Mouse (Mus musculus) kidney, embryonic 15.5 days (tissue): Measurements from ENCODE around the gene Scaf1. TPM values are rescaled to one million over a fixed set of nuclear protein-coding genes. Genes with fewer than 3 reads are reported as not detected.

Experiments used
- ATAC-seq: fragments of 200-750 bp; cut with Nextera tagmentation; replicated peaks from 2 replicates; pipeline ENCODE4 v1.8.0; 2017; ENCODE audit warnings: moderate TSS enrichment; ENCODE audit not compliant: low FRiP score
- H3K27ac ChIP-seq: fragments of 300-500 bp; sonication (generic); 2 replicates; pipeline ENCODE4 v1.5.1; 2015; ENCODE audit warnings: mild to moderate bottlenecking, inconsistent platforms
- H3K27me3 ChIP-seq: fragments of 300-500 bp; sonication (generic); 2 replicates; pipeline ENCODE4 v1.6.1; 2015; ENCODE audit warnings: inconsistent platforms
- H3K36me3 ChIP-seq: fragments of 300-500 bp; sonication (generic); 2 replicates; pipeline ENCODE4 v1.6.1; 2015; ENCODE audit warnings: inconsistent platforms
- H3K4me1 ChIP-seq: fragments of 300-500 bp; sonication (generic); 2 replicates; pipeline ENCODE4 v1.6.1; 2015; ENCODE audit warnings: inconsistent platforms
- H3K4me2 ChIP-seq: fragments of 300-500 bp; sonication (generic); 2 replicates; pipeline ENCODE4 v1.6.1; 2015; ENCODE audit warnings: moderate library complexity, mild to moderate bottlenecking, inconsistent platforms
- H3K4me3 ChIP-seq: fragments of 300-500 bp; sonication (generic); replicated peaks from 2 replicates; pipeline ENCODE4 v1.5.1; 2015; ENCODE audit warnings: mild to moderate bottlenecking, inconsistent platforms
- H3K9ac ChIP-seq: fragments of 300-500 bp; sonication (generic); 2 replicates; pipeline ENCODE4 v1.6.1; 2015; ENCODE audit warnings: mild to moderate bottlenecking, inconsistent platforms
- H3K9me3 ChIP-seq: fragments of 300-500 bp; sonication (generic); replicated peaks from 2 replicates; pipeline ENCODE4 v1.6.1; 2016; ENCODE audit warnings: inconsistent platforms
- WGBS: fragments of 180-500 bp; shearing (Covaris S2); methylation state at CpG from one replicate; pipeline ENCODE4 v1.1.7; 2015; ENCODE audit warnings: mixed read lengths; 5-methylcytosine and 5-hydroxymethylcytosine counted together
- polyA plus RNA-seq: library from polyadenylated mRNA; unstranded; fragments of >200 nt; fragmentation: Nextera tagmentation; extraction: Ambion mirVana; gene quantifications from 2 replicates; pipeline ENCODE4 v1.2.1, GENCODE M21; 2015

The Scaf1 gene
- polyA plus RNA-seq, 1 experiment from 2014 or later = 40.1 TPM

DNA sequence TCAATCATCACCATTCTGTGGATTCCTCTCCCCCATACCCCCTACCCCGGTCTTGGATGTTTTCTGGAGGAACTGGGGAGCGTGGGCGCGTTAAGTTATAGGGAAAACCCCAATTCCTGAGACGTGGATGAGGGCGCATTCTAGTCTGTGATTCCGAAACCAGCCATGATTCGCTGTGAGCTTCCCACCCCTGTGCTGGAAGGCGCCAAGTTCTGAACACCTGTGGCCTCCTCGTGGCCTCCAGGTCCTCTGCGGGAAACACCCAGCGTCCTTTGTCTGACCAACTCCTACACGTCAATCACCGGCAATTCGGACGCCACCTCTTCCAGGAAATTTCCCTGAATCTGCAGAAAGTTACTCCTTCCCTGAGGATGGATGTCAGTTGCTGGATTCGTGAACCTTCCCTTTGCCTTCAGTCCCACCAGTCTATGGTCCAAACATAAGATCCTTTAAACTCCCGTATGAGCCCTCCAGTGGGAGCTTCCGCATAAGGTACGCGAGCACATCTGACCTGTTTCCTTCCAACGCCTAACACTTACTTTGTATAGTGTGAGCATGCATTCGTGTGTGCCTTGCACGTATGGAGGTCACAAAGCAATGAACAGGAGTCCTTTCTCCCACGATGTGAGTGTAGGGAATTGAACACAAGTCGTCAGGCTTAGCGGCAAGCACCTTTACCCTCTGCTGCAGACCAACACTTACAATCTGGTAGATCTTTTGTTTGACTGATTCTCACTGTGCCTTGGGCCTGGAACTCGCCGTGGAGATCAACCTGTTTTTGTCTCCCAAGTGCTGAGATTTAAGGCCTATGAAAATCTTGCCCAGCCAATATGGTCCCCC is 29.1 kb downstream of the Scaf1 start:
- peaks cover 45% of the 10 kb centered on the region for H3K36me3 ChIP-seq
- WGBS = under 1% methylated on average over 29 of the region's 29 CpGs
- H3K4me3 ChIP-seq = peak overlapping the region; percentile 97

DNA sequence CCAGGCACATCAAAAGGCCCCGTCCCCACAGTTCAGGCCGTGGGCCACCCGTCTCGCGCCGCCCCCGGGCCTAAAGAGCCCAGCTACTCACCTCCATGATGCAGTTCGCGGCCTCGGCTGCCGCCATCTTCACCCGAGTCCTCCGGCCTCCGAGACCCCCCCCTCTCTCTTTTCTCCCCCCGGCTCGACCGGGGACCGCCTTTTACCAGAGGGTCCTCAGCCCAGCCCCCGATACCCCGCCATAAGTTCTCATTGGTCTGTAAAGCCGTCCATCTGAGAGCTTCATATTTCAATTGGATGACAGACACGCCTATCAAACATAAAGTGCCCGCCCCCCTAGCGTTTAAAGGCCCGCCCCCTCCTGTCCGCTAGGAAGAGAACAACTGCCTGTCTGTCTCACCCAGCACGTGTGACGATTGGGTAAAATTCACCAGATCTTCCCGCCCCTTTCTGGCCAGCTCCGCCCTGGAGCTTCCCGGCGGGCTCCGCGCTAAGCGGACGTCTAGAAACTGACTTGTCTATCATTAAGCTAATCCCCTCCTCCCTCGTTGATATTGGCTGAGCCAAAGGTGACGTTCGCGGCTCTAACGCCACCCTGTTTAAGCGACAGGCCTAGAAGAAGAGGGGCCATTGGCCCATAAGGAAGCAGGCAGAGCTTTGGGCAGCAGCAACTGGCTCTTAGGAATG is 29.8 kb downstream of the Scaf1 start, which contains the start of gene Prmt1:
Prmt1 (minus strand) TSS at position 377 of the 687 bp plus-strand sequence.
- no peaks in the 10 kb centered on the region for H3K9me3 ChIP-seq
- H3K9ac ChIP-seq = peak within 1 kb of the TSS; percentile 97
- peak within 1 kb of the TSS; percentile 97 for H3K27ac ChIP-seq
- peak; percentile 97 for ATAC-seq
- H3K4me1 ChIP-seq = peaks cover 44% of the 10 kb centered on the region
- peaks cover 45% of the 10 kb centered on the region for H3K36me3 ChIP-seq
- H3K4me3 ChIP-seq = peak within 1 kb of the TSS; percentile 97
- no peaks in the 10 kb centered on the region for H3K27me3 ChIP-seq
- under 1% methylated on average over 41 of the region's 42 CpGs for WGBS
- H3K4me2 ChIP-seq = peak within 1 kb of the TSS; percentile 72

More for the DNA sequence above, 29.1 kb downstream of the Scaf1 start:
- Histone ChIP-seq H3K9me3 (no peaks in the 10 kb centered on the region), H3K27me3 (no peaks in the 10 kb centered on the region), H3K4me1 (peaks cover 44% of the 10 kb centered on the region), H3K27ac (peak overlapping the region; percentile 96), H3K4me2 (peak overlapping the region; percentile 72), H3K9ac (peak overlapping the region; percentile 85)
- ATAC-seq = peak; percentile 19

DNA sequence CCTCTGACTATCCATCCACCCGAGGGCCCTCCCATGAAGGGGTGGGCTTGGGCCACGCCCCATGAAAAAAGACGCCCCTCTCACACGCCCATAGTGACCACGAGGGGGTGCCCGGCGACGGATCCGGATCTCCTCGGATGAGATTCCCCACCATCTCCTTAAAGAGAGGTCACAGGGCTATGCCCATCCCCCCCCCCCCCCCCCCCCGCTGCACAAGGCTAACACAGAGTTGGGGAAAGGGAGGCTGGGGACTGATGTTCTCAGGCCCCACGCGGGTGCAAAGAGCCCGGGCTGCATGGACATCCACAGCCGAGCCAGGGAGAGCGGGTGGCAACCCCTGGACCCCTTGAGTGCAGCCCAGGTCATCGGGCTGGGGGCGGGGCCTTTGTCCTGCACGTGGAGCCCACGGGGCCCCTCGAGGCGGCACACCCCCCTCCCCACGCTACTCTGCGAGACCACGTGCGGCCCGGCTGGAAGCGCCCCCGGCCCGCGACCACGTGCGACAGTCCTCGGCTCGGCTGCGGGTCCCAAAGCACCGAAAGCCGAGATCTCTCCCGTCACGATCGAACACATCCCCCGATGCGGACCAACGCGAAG is 30.5 kb downstream of the Scaf1 start:
- Histone ChIP-seq H3K27ac (peak overlapping the region; percentile 97), H3K4me1 (peaks cover 42% of the 10 kb centered on the region), H3K36me3 (peaks cover 46% of the 10 kb centered on the region), H3K27me3 (no peaks in the 10 kb centered on the region), H3K9me3 (no peaks in the 10 kb centered on the region), H3K9ac (peak overlapping the region; percentile 97), H3K4me3 (peak overlapping the region; percentile 97), H3K4me2 (peak overlapping the region; percentile 67)
- peak; percentile 1; the same call in 1 of the 2 replicates for ATAC-seq
- WGBS = under 1% methylated on average over 44 of the region's 45 CpGs

DNA sequence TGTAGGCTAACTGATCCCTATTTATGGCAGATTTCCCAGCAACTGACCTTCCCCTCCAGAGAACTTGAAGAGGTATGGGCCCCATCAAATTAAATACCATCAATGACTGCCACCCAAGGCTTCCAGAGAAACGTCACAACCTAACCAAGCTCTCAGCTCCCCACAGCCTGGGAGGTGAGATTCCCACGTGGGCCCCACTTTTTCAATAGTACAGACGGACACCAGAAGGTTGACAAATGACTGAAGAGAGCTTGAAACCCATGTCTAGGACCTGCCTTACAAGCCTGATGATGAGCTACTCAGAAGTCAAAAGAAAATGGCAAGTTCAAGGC is 31.4 kb downstream of the Scaf1 start:
- no peaks in the 10 kb centered on the region for H3K9me3 ChIP-seq
- WGBS = 37% methylated on average over 3 of the region's 3 CpGs
- no peaks in the 10 kb centered on the region for H3K27me3 ChIP-seq
- peaks cover 42% of the 10 kb centered on the region for H3K4me1 ChIP-seq
- ATAC-seq = no peak
- peak overlapping the region; percentile 97 for H3K27ac ChIP-seq
- peaks cover 48% of the 10 kb centered on the region for H3K36me3 ChIP-seq
- H3K4me2 ChIP-seq = peak overlapping the region; percentile 67
- H3K4me3 ChIP-seq = peak overlapping the region; percentile 97
- H3K9ac ChIP-seq = peak overlapping the region; percentile 97; the same call in 1 of the 2 replicates

DNA sequence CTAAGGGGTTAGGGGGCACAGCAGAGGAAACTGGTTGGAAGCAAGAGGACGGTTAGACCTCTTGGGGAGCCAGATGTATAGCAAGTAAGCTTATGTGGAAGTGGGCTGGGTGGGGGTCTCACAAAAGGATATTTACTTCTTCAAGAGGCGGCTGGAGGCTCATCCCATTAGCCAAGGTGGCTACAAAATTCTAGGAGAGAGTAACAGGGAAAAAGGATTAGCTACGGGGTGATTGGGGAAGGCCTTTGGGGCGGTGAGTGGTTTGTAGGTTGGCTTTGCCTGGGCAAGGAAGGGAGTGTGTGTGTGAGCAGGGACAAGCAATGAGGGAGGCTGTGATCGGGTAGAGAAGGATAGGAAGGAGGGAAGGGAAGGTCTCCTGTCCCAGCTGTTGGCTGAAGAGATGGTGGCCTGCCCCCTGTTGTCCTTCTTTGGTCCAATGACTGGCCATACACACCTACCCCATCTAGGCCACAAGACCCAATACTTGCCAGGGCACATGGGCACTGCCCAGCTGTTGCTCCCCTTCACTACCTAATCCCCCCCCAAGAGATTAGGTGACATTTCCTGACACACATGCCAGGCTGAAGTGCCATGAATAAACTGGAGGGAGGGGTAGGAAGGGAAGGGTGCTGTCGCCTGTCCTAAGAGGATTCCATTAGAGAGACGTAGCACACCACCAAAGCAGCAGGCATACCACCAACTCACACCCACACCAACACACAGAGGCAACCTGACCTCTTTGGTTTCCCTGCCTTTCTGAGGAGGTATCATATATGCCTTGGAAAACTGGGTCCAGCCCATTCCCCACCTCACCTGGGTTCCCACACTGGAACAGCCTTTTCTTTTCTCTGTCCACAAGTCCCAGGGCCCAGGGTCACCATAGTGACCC is 32.0 kb downstream of the Scaf1 start:
- Histone ChIP-seq H3K27me3 (no peaks in the 10 kb centered on the region), H3K4me1 (peaks cover 40% of the 10 kb centered on the region), H3K9me3 (no peaks in the 10 kb centered on the region), H3K27ac (peak overlapping the region; percentile 97), H3K36me3 (peaks cover 48% of the 10 kb centered on the region), H3K4me3 (peak overlapping the region; percentile 97), H3K4me2 (peak overlapping the region; percentile 67), H3K9ac (peak overlapping the region; percentile 97; the same call in 1 of the 2 replicates)
- ATAC-seq = no peak
- WGBS = 61% methylated on average over 7 of the region's 7 CpGs

DNA sequence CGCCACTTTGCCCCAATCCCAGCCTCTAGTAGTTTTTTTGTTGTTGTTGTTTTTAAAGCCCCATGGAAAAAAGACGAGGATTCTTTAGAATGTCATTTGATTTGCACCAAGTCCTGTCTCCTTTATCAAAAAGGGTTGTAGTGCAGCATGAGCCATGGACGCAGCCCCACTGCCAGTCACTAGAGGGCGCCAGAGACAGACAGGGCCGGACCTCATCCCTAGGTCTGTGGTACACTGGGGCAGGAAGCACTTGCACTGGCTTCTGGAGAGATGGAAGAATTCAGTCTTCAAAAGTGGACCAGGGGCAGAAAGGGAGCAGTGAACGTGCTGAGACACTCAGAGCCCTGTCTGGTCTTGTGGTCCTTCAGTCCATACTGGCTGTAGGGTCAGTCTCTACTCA is 33.1 kb downstream of the Scaf1 start:
- no peak overlapping the region for H3K9ac ChIP-seq
- 0 out of 2 replicates have a peak overlapping the region, but pooled peaks have one; percentile 8 for H3K4me3 ChIP-seq
- peaks cover 57% of the 10 kb centered on the region for H3K36me3 ChIP-seq
- H3K27me3 ChIP-seq = no peaks in the 10 kb centered on the region
- no peak for ATAC-seq
- WGBS = 38% methylated on average over 6 of the region's 6 CpGs
- H3K9me3 ChIP-seq = no peaks in the 10 kb centered on the region
- H3K4me1 ChIP-seq = peaks cover 31% of the 10 kb centered on the region
- peak overlapping the region; percentile 67; the same call in 1 of the 2 replicates for H3K4me2 ChIP-seq
- peak overlapping the region; percentile 97 for H3K27ac ChIP-seq

DNA sequence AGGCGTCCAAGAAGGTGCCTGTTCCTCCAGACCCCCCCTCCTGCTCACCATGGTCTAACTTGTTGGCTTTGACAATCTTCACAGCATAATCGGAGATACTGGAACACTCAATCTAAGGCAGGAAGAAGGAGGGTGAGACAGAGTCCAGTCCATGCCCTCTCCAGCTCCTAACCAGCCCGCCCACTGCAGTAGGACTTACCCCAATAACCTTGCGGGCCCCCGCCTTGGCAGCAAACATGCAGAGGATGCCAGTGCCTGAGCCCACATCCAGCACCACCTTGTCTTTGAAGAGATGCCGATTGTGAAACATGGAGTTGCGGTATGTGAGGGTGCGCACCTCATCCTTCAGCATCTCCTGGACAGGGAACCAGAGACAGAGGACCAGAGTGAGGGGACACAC is 34.6 kb downstream of the Scaf1 start:
- no peak for ATAC-seq
- Histone ChIP-seq H3K27ac (no peak overlapping the region), H3K4me3 (no peak overlapping the region), H3K4me2 (no peak overlapping the region), H3K9me3 (no peaks in the 10 kb centered on the region), H3K27me3 (no peaks in the 10 kb centered on the region), H3K36me3 (peaks cover 72% of the 10 kb centered on the region), H3K4me1 (peaks cover 24% of the 10 kb centered on the region), H3K9ac (no peak overlapping the region)
- WGBS = 95% methylated on average over 8 of the region's 8 CpGs

DNA sequence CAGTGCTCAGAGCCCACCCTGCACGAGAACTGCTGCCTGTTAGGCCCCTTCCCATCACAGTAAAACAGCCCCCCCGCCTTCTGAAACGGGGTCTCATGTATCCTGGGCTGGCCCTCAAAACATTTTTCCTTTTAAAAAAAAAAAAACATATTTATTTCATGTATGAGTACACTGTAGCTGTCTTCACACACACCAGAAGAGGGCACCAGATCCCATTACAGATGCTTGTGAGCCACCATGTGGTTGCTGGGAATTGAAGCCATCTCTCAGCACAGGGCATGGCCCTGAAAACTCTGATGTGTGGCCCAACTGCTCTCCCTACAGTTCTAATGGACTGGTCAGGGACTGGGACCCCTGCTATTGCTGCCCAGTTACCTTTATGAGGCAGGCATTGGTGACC is 37.9 kb downstream of the Scaf1 start:
- Histone ChIP-seq H3K27ac (no peak overlapping the region), H3K4me3 (no peak overlapping the region), H3K36me3 (peaks cover 81% of the 10 kb centered on the region), H3K9ac (no peak overlapping the region), H3K9me3 (no peaks in the 10 kb centered on the region), H3K4me2 (no peak overlapping the region), H3K4me1 (peaks cover 22% of the 10 kb centered on the region), H3K27me3 (no peaks in the 10 kb centered on the region)
- WGBS = 85% methylated on average over 3 of the region's 3 CpGs
- ATAC-seq = no peak

DNA sequence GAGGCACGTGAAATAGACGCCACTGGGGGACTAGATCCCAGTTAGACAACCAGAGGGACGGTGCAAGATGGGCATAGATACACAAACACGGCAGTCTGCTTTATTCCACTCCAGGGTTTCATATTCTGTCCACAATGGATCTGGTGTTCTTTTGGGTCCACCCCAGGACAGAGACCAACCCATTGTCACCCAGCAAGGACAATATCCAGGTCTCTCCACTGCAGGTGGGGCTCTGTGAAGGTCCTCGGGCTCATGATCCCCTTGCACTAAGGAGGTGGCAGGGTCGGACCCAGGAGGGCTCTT is 41.1 kb downstream of the Scaf1 start:
- no peaks in the 10 kb centered on the region for H3K9me3 ChIP-seq
- no peaks in the 10 kb centered on the region for H3K27me3 ChIP-seq
- H3K27ac ChIP-seq = peak overlapping the region; percentile 71
- H3K4me2 ChIP-seq = peak overlapping the region; percentile 85
- H3K4me3 ChIP-seq = peak overlapping the region; percentile 56; the same call in 1 of the 2 replicates
- peaks cover 50% of the 10 kb centered on the region for H3K36me3 ChIP-seq
- ATAC-seq = no peak
- H3K4me1 ChIP-seq = peaks cover 32% of the 10 kb centered on the region
- H3K9ac ChIP-seq = peak overlapping the region; percentile 2; the same call in 1 of the 2 replicates
- 23% methylated on average over 6 of the region's 6 CpGs for WGBS

DNA sequence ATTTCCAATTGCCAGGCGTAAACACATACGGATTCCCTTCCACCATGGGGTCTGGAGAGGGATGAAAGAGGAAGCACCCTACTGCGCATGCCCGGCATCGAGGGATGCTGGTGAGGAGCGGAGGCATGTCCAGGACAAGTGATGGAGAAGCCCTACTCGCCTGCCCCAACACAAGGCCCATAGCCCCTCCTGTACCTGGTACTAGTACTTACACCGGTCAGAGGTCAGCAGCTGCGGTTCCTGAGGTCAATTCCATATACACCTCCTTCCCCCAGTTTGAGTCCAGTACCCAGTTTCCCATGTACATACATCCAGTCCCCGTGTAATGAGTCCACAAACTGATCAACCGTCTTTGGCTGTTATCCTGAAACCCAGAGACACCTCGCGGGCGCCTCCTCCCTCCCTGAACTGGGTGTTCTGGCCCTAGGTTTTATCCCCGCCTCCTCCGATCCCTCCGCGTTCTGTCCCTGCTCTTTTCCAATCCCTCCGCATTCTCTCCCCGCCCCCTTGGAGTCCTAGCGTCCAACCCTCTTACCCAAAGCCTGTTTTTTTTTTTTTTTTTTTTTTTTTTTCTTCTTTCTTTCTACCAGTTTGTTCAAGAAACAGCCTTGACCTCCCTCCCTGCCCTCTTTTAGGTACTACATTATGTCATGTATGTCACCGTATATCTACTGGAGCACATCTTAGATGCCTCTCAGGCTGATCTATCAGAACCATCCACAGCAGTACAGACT is 41.6 kb downstream of the Scaf1 start, which contains the start of gene Cpt1c:
Cpt1c (minus strand) TSS at position 469 of the 734 bp plus-strand sequence.
- H3K9ac ChIP-seq = peak within 1 kb of the TSS; percentile 52
- peak within 1 kb of the TSS; percentile 56 for H3K4me3 ChIP-seq
- H3K36me3 ChIP-seq = peaks cover 45% of the 10 kb centered on the region
- peak within 1 kb of the TSS; percentile 91 for H3K27ac ChIP-seq
- H3K27me3 ChIP-seq = no peaks in the 10 kb centered on the region
- H3K4me1 ChIP-seq = peaks cover 36% of the 10 kb centered on the region
- H3K4me2 ChIP-seq = peak within 1 kb of the TSS; percentile 85
- no peak for ATAC-seq
- WGBS = under 1% methylated on average over 22 of the region's 22 CpGs
- H3K9me3 ChIP-seq = no peaks in the 10 kb centered on the region
